Mouse (Mus musculus) midbrain, embryonic 12.5 days (tissue): Measurements from ENCODE around the gene Ago1. TPM values are rescaled to one million over a fixed set of nuclear protein-coding genes. Genes with fewer than 3 reads are reported as not detected.

ENCODE experiments used
- ATAC-seq: fragments of 200-750 bp; cut with Nextera tagmentation; 2 replicates; pipeline ENCODE4 v1.8.0; 2017; ENCODE audit warnings: low read depth, moderate TSS enrichment, moderate library complexity; ENCODE audit not compliant: low FRiP score
- H3K27ac ChIP-seq: fragments of 300-500 bp; sonication (generic); replicated peaks from 2 replicates; pipeline ENCODE4 v1.5.1; 2016; ENCODE audit warnings: mild to moderate bottlenecking
- H3K27me3 ChIP-seq: fragments of 300-500 bp; sonication (generic); 2 replicates; pipeline ENCODE4 v1.6.1; 2016; ENCODE audit warnings: mild to moderate bottlenecking
- H3K36me3 ChIP-seq: fragments of 300-500 bp; sonication (generic); 2 replicates; pipeline ENCODE4 v1.6.1; 2016
- H3K4me1 ChIP-seq: fragments of 300-500 bp; sonication (generic); 2 replicates; pipeline ENCODE4 v1.6.1; 2016
- H3K4me2 ChIP-seq: fragments of 300-500 bp; sonication (generic); replicated peaks from 2 replicates; pipeline ENCODE4 v1.6.1; 2016; ENCODE audit warnings: mild to moderate bottlenecking, moderate library complexity
- H3K4me3 ChIP-seq: fragments of 300-500 bp; sonication (generic); 2 replicates; pipeline ENCODE4 v1.5.1; 2016; ENCODE audit warnings: mild to moderate bottlenecking
- H3K9ac ChIP-seq: fragments of 300-500 bp; sonication (generic); replicated peaks from 2 replicates; pipeline ENCODE4 v1.6.1; 2016; ENCODE audit warnings: mild to moderate bottlenecking, moderate library complexity
- H3K9me3 ChIP-seq: fragments of 300-500 bp; sonication (generic); 2 replicates; pipeline ENCODE4 v1.6.1; 2016; ENCODE audit warnings: mild to moderate bottlenecking
- WGBS: fragments of 180-500 bp; shearing (Covaris S2); methylation state at CpG from one replicate; pipeline ENCODE4 v1.1.7; 2016; 5-methylcytosine and 5-hydroxymethylcytosine counted together
- polyA plus RNA-seq: library from polyadenylated mRNA; unstranded; fragments of >200 nt; fragmentation: Nextera tagmentation; extraction: Ambion mirVana; gene quantifications from 2 replicates; pipeline ENCODE4 v1.2.1, GENCODE M21; 2016

Gene Ago1
- polyA plus RNA-seq, 1 experiment from 2014 or later = 21.7 TPM

DNA sequence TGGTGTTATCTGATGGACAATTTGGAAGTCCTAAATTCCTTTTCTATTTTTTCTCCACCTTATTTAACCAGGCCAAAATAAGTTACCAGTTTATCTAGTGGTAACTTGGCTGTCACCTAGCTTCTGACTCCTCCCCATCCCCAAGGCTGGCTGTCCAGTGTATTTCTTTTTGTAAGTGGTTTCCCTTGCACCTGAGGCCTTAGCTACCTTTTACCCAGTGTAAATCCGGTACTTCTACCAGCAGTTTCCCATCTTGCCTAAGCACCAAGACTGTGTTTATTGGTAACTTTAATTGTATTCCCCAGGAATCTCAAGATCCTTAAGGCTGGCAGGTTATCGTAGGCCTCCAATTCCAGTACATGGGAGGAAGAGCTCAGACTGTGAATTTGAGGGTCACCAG lies 34.3 kb downstream of the Ago1 start:
- 89% methylated on average over 2 of the region's 2 CpGs for WGBS

DNA sequence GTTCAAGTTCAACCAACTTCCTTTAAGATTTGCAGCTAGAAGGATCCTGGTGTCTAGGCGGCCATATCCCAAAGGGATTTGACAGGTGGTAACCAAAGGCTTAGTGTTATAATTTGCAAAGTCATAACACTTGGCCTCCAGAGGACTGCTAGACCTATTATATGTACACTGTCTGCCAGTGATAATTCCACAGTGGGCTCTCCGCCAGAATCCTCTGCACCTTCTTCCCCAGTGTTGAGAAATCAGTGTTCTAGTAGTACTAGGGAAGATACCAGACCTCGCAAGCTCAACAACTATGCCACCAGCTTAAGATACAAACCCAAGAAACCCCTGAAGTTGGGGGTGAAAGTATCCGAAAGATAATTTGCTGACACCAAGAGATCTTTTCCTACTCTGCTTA lies 35.2 kb downstream of the Ago1 start:
- Histone ChIP-seq H3K9ac (no peak overlapping the region), H3K27me3 (no peaks in the 10 kb centered on the region), H3K4me2 (no peak overlapping the region), H3K4me1 (peaks cover 10% of the 10 kb centered on the region; the same call in 1 of the 2 replicates), H3K9me3 (no peaks in the 10 kb centered on the region), H3K4me3 (no peak overlapping the region), H3K27ac (no peak overlapping the region), H3K36me3 (peaks cover 35% of the 10 kb centered on the region)
- WGBS = 94% methylated on average over 4 of the region's 4 CpGs
- no peak for ATAC-seq

More for the DNA sequence above, 34.3 kb downstream of the Ago1 start:
- H3K9me3 ChIP-seq = no peaks in the 10 kb centered on the region
- H3K27ac ChIP-seq = no peak overlapping the region
- no peaks in the 10 kb centered on the region for H3K27me3 ChIP-seq
- H3K4me3 ChIP-seq = no peak overlapping the region
- no peak overlapping the region for H3K9ac ChIP-seq
- peaks cover 44% of the 10 kb centered on the region for H3K36me3 ChIP-seq
- 0 out of 2 replicates have a peak, but pooled peaks cover 2% of the 10 kb centered on the region for H3K4me1 ChIP-seq
- H3K4me2 ChIP-seq = no peak overlapping the region
- ATAC-seq = no peak

DNA sequence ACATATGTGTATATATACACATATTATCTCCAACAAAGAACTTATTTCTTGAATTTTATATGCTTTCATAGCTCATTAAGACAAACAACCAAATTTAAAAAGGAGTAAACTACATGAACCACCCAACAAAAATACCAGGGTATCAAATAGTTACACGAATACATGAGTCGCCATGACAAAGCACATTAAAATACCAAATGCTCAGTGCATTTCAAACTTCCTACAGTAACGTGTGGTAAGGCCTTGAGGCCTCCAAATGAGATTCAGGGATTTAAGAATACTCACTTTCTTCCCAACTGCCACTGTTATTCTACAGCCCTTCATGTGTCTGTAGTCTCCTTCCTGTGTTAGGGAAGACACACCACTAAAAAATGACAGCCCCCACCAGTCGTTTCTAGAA lies 36.6 kb downstream of the Ago1 start:
- Histone ChIP-seq H3K36me3 (peaks cover 21% of the 10 kb centered on the region), H3K4me2 (no peak overlapping the region), H3K4me1 (peaks cover 12% of the 10 kb centered on the region; the same call in 1 of the 2 replicates), H3K27ac (no peak overlapping the region), H3K9ac (no peak overlapping the region), H3K4me3 (no peak overlapping the region), H3K9me3 (no peaks in the 10 kb centered on the region), H3K27me3 (no peaks in the 10 kb centered on the region)
- WGBS = 77% methylated on average over 4 of the region's 4 CpGs
- ATAC-seq = no peak

DNA sequence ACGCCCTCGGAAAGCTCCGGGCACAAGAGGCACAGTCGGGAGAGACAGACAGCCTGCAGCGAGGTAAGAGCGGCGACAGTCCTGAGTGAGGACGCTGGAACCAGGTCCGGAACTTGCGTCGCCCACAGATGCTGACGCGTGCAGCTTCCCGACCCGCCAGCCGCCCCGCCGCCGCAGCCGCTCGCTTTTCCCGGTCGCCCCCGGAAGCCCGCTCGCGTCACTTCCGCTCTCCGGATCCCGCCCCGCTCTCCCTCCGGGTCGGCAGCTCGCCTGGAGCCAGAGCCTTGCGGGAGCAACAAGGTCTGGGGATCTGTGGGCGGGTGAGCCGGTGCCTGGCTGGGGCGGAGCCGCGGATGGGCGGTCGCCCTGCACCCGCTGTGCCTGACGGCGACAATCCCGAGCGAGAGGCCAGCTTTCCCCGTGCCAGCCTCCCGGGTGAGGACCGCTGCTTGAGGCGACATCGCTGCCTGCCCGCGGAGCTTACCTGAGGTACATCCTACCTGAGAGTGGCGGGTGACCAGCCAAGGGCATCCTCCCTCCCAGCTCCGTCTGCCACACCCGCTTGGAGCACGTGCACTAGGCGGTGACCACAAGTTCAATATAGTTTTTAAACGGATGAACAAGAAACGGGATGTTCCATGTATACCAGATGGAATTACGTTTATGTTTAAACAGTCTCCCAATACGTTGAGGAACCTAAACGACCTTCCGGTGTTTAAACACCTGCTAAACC lies 38.9 kb downstream of the Ago1 start, which contains the start of gene Ago3:
Gene Ago3 (minus strand): TSS at position 210 of the 733 bp plus-strand sequence.
- peaks cover 12% of the 10 kb centered on the region; the same call in 1 of the 2 replicates for H3K4me1 ChIP-seq
- under 1% methylated on average over 64 of the region's 65 CpGs for WGBS
- peak within 1 kb of the TSS; percentile 90 for H3K27ac ChIP-seq

DNA sequence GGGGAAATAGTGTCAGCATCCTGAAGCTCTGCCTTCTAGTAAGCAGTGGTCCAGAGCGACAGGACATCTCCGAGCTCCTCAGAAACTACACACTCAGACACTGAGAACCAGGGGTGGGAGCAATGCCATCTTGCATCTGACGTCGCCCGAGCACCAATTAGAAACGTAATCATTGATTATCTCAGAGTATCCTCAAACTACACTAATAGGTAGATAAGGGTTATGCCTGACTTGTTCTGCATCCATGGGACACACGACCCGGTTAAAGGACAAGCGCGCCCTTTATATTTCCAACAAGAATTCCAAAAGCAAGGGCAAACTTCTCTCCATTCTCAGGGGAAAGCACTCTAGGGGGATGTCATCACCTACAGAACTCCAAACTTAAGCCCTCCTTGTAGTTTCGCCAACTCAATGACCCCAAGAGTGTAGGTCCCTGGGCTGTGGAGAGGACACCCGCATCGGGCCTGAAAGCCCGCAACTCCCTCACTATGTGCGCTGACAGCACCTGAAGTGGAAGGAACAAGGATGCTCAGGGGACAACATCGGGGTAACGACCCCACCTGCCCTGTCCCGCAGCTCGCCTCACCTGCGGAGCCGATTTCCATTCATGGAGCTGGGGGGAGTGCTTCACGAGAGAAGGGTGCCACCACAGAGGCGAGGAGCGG lies 39.6 kb downstream of the Ago1 start:
- Histone ChIP-seq H3K4me1 (peaks cover 12% of the 10 kb centered on the region; the same call in 1 of the 2 replicates), H3K4me2 (peak overlapping the region; percentile 91), H3K4me3 (peak overlapping the region; percentile 69), H3K9ac (peak overlapping the region; percentile 89), H3K9me3 (no peaks in the 10 kb centered on the region), H3K36me3 (no peaks in the 10 kb centered on the region), H3K27me3 (no peaks in the 10 kb centered on the region), H3K27ac (peak overlapping the region; percentile 90)
- 3% methylated on average over 24 of the region's 24 CpGs for WGBS
- ATAC-seq = peak; percentile 73

More for the DNA sequence above, 38.9 kb downstream of the Ago1 start, which contains the start of gene Ago3:
- Histone ChIP-seq H3K4me2 (peak within 1 kb of the TSS; percentile 91), H3K9me3 (no peaks in the 10 kb centered on the region), H3K27me3 (no peaks in the 10 kb centered on the region), H3K4me3 (peak within 1 kb of the TSS; percentile 69), H3K36me3 (no peaks in the 10 kb centered on the region), H3K9ac (peak within 1 kb of the TSS; percentile 89)
- peak; percentile 95 for ATAC-seq

DNA sequence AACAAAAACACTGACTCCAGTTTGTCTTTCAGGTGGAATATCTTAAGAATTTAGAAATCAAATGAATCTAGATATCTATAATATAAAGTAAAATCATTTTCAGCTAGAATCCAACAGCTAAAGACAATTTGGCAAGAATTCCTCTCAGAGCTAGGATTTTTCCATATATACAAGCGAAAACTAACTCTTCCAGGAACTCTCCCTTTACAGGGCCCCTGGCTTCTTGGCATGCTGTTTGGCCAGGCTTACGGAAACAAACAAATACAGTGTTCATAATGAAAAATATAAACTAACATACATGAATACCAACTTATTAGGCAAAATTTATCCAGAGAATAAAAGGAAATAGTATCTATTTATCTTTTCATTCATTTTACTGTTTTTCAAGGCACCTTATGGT lies 44.5 kb downstream of the Ago1 start:
- Histone ChIP-seq H3K9me3 (no peaks in the 10 kb centered on the region), H3K27ac (no peak overlapping the region), H3K4me1 (peaks cover 9% of the 10 kb centered on the region; the same call in 1 of the 2 replicates), H3K4me2 (no peak overlapping the region), H3K4me3 (no peak overlapping the region), H3K27me3 (no peaks in the 10 kb centered on the region), H3K36me3 (no peaks in the 10 kb centered on the region), H3K9ac (no peak overlapping the region)
- ATAC-seq = no peak
- WGBS = 91% methylated on average over 2 of the region's 2 CpGs

DNA sequence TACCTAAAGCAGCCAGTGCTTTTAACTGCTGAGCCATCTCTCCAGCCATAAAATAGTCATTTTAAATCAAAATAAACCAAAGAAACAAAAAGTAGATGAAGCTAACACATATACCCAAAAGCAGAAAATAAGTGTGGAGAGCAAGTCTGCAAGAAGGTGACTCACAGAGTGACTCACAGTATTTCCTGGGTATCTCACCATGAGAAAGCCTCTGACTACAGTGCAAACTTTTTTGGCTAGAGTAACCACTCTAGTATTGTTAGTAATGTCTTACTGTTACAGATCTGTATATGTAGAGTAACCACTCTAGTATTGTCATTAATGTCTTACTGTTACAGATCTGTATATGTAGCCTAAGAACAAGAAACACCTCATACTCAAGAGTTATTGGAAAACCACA lies 52.7 kb downstream of the Ago1 start:
- H3K9ac ChIP-seq = no peak overlapping the region
- H3K27ac ChIP-seq = no peak overlapping the region
- no peaks in the 10 kb centered on the region for H3K4me1 ChIP-seq
- H3K4me2 ChIP-seq = no peak overlapping the region
- no peak overlapping the region for H3K4me3 ChIP-seq
- H3K9me3 ChIP-seq = no peaks in the 10 kb centered on the region
- ATAC-seq = no peak
- H3K36me3 ChIP-seq = no peaks in the 10 kb centered on the region
- no peaks in the 10 kb centered on the region for H3K27me3 ChIP-seq

DNA sequence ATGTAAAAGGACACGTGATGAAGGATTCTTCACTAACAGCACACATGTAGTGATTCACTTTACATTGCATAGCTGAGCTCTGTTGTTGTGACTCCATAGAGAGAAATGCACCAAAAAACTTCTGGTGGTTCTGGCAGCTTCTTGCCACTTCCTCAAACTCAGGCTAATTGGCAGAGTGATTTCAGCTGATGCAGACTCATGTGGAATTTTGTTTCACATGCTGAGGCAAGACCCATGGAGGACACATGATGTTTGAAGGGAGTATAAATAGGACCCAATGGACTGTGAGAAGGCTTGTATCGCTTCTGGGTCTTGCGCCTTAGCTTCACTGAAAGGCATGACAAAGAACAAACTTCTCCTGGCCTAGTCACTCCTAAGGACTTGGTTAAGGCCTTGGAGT lies 55.9 kb downstream of the Ago1 start:
- no peak for ATAC-seq
- Histone ChIP-seq H3K36me3 (no peaks in the 10 kb centered on the region), H3K4me2 (no peak overlapping the region), H3K27ac (no peak overlapping the region), H3K4me3 (no peak overlapping the region), H3K4me1 (no peaks in the 10 kb centered on the region), H3K27me3 (no peaks in the 10 kb centered on the region), H3K9me3 (no peaks in the 10 kb centered on the region), H3K9ac (no peak overlapping the region)
- 92% methylated on average over 3 of the region's 3 CpGs for WGBS

Other genes starting within 250 kb of the Ago1 start
- gene Map7d1, start 212.2 kb downstream of the Ago1 start, polyA plus RNA-seq = 135 and 142 TPM in 2 replicates
- gene Trappc3, start 206.3 kb downstream of the Ago1 start, polyA plus RNA-seq = 103 and 108 TPM in 2 replicates
- gene Col8a2, start 181.8 kb downstream of the Ago1 start, polyA plus RNA-seq = 21.7 and 41.3 TPM in 2 replicates
- 67.2 and 70.5 TPM in 2 replicates for gene Adprhl2, start 146.9 kb downstream of the Ago1 start, polyA plus RNA-seq
- 4.8 and 5.3 TPM in 2 replicates for gene Tekt2, start 142.9 kb downstream of the Ago1 start, polyA plus RNA-seq
- gene Ago3, start 39.0 kb downstream of the Ago1 start, polyA plus RNA-seq = 19.3 and 19.9 TPM in 2 replicates
- 8.2 and 9.7 TPM in 2 replicates for gene Ago4, start 64.9 kb upstream of the Ago1 start, polyA plus RNA-seq
- gene Clspn, start 88.4 kb upstream of the Ago1 start, polyA plus RNA-seq = 34.4 and 35.7 TPM in 2 replicates
- gene 5730409E04Rik, start 141.2 kb upstream of the Ago1 start, polyA plus RNA-seq = 1.5 and 1.9 TPM in 2 replicates
- 435 and 444 TPM in 2 replicates for gene Psmb2, start 209.0 kb upstream of the Ago1 start, polyA plus RNA-seq